Mouse (Mus musculus): Measurements from ENCODE around the gene Galm.

GRCm38 (mm10) chr17:80139753-80140444, 12.6 kb downstream of the Galm start:
- TF ChIP-seq POLR2A (IDR thresholded peaks at IDR 0.05; ENCODE audit: borderline replicate concordance, extremely low read depth, insufficient read depth, insufficient read length, poor library complexity, severe bottlenecking) (no peak), CTCF (IDR thresholded peaks at IDR 0.05; ENCODE audit: borderline replicate concordance, extremely low read depth, insufficient read depth, insufficient read length) (no peak)
